Mouse (Mus musculus) heart, adult 11 months (tissue): ENCODE results near the gene Ppp3r1.

Experiments used
- DNase-seq: peaks from one replicate; pipeline ENCODE4 v3.0.0; 2022

The Ppp3r1 gene

DNA sequence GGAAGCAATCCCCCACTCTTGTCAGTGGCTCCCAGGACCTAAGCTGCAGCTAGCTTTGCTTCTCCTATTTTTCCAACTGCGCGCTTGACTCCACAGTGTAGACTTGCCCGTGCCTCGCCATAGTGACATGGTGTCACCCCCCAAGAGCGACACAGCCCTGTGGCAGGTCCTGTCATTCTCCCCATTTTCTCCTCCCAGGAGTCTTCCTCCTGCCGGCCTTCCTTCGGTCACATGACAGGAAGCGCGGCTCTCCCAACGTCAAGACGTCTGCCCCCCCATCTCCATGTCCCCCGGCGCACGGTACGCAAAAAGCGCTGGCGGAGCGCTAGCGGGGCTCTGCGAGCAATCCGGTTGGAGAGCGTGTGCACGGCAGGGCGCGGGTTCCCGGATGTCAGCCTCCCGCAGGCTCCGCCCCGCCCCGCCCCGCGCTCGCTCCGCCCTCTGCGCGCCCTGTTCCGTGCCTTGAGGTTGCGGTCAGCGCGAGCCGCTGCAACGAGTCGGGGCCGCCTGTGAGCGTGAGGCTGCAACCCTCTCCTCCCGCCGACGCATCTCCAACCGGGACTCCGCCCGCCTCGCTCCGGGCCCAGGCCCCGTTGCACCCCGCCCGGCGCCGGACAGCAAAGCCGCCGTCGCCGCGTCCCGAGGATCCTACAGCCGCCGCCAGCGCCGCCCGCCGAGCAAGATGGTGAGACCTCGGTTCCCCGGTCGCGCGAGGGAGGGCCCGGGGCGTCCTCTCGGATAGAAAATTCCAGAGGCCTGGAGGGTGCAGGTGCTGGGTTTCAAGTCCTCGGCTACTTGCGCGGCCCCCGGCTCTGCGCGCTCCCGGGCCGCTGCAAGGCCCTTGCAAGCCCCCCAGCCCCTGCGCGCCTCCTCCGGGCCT lies at the start of gene Ppp3r1:
Gene Ppp3r1, plus strand, starts transcription at position 406 of the 880 bp plus-strand sequence.
- peak; percentile 100 for DNase-seq

DNA sequence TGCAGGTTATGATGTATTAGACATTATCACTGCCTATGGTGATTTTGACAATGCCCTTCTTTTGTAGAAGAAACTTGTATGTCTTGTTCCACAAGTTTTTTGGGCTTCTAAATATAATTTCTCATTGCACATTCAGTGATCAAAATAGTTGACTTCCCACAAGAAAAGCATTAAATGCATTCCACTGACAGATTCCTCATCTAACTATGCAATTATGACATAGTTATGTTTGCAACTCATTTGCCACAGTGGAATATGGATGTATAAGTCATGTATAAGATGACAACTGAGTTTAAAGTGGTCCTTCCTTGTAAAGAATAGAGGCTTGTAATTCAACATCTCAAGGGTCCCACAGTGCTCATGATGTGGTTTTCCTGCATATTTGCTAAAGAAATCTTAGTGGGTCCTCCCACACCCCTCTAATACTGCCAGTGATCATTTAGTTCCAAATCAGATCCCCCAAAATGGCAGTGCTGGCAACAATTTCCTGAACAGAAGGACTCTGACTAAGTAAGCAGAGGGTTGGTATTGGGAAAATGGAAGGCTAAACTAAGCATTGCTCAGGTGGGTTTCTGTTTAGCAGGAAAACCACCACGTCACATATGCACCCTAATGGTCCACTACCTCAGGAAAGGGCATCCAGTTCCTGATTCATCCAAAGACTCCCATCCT lies 46.5 kb upstream of the Ppp3r1 start:
- no peak for DNase-seq

DNA sequence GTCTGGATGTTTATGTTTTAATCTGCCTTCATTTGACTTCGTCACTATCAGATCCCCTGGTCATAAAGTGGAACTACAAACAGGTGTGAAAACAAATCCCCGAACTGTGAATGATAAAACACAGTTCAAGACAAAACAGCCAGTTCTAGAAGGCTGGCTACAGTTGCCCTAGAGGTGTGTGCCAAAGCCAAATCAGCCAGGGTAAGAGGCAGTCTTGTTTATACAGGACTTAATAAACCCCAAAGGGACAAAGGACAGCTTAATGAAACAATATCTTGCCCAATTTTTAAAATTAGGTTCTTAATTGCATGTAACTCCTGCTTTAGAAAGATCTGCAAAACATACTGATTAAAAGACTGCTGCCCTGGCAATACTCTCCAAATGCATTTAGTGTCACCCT lies 32.6 kb upstream of the Ppp3r1 start:
- no peak for DNase-seq

DNA sequence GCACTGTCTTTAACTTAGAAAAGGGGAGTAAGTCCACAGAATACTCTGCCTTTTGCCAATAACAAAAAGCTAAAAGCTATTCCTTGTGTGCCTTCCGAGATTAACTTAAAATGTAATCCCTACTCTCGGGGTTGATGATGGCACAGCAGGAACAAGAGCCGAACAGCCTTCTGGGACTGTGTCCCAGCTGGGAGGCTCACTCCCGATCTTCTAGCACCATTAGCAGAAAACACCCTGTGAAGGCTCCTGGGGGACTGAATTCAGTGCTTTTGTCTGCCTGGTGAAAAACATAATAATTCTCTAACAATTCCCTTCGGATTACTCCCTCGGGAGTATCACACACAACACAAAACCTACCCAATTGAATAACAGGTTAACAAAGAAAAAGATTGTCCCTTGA lies 23.4 kb upstream of the Ppp3r1 start:
- DNase-seq, result no peak

DNA sequence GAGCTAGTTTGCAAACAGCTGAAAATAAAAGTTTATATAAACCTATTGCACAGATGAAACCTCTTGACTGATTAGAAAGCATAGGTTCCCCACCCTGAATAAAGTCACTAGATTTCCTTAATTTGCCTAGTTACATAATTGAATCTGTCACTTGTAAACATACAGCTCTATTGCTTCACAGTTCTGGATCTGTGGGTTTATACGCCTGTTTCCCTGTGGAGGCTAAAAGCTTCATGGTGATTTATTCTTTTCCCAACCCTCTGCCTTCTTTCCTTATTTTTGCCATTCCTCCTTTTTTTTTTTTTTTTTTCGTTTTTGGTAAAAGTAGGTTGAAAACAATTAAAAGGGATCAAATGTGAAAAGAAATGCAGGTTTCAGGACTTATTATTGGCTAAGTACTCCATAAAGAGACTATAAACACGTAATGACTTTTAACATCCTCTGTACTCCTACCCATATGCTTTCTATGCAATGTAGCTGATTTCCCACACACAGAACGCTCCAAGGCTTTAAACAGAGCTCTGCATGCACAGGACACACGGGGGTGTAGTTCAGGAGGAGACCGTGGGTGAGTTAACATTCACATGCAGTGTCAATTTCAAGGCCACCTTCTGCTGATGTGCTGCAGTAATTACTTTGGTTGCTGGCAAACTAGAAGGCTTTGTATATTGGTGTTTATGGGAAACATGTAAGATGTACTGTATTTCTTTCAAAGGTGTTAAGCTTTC lies 20.6 kb upstream of the Ppp3r1 start:
- DNase-seq, result peak; percentile 17

DNA sequence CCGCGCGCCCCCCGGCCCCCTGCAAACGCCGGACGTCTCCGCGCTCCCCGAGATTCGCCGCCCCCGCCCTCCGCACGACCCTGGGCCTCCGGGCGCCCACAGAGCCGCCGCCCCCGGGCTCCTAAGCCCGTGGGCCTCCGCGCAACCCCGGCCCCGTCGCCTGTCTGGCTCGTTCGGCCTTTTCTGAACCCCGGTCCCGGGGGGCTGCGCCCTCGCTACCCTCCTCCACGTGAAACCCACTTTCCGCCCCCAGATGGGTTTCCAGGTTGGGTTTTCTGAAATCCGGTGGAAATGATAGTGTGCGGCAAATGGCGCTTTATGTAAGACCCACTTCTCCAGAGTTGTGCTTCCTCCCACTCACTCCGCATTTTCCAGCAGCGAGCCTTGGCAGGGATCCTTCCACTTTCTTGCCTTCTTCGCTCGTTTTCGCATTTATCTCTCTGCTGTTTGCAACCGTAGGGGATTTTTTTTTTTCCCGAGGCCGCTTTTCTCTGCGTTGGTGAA lies 727 bp downstream of the Ppp3r1 start:
- DNase-seq, result peak; percentile 95

DNA sequence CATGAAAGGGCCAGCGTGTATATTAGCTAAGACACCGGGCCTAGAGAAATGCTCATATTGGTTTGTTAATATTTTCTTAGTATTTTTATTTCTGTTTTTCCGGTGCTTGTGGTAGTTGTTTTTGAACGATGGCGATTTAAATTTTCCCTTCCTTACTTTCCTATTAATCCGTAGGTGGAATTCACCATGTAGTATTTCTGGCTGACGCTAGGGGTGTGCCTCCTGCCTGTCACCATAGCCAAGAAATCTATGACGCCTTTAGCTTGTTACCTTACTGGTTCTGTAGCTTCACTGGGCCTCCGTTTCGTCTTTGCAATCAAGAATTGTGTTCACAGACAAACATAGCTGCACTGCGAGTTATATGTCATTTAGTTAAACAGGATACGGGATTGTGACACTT lies 1.2 kb downstream of the Ppp3r1 start:
- peak; percentile 94 for DNase-seq

DNA sequence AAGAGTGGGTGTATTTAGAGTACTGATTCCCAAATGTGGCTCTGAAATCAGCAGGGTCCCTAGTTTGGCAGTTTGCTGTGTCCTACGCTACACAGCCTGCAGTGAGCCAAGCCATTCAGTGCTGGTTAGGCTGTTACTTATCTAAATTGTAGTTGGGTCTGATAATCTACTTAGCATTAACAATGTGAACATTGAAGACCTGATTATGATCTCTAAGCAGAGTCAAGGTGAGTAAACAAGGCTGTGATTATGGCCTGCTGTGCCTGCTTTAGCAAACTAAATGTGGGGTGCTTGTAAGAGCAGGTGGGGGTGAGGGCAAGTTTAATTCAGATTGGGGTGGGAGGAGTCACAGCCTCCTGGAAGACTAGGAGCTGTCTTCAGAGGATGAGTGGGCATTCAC lies 4.9 kb downstream of the Ppp3r1 start:
- DNase-seq, result no peak

DNA sequence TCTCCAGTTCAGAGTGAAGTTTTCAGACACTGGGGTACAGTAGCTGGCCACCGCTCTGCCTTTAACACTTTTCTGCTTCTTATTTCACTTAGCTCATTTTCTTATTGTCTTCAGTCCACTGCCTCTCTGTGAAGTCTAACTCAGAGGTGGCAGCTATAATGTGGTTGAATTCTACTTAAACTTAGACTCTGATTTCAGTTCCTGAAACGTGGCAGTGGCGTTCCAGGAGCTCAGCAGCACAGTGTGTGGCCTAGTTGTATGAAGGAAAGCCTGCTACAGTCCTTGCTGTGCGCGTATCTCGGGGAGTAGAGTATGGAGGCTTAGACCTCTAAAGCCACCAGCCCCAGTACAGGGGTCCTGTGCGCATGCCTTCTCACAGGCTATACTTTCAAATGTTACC lies 7.6 kb downstream of the Ppp3r1 start:
- no peak for DNase-seq

DNA sequence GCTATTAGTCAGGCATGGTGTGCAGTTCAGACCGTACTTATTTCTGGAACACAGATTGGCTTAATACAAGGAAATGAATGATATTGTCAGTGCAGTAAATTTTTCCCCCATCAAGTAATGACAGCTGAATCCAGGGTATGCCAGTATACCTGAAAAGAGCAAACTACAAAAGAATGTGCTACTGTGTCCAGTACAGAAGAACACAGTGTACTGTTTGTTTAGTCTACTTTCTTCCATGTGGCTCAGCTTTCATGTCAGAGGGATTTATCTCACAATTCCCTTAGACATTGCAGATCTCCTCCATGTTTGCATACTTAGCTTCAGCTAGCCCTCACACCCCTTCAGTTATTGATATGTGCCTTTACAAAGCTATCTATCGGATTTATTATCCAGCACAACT lies 10.2 kb downstream of the Ppp3r1 start:
- no peak for DNase-seq

DNA sequence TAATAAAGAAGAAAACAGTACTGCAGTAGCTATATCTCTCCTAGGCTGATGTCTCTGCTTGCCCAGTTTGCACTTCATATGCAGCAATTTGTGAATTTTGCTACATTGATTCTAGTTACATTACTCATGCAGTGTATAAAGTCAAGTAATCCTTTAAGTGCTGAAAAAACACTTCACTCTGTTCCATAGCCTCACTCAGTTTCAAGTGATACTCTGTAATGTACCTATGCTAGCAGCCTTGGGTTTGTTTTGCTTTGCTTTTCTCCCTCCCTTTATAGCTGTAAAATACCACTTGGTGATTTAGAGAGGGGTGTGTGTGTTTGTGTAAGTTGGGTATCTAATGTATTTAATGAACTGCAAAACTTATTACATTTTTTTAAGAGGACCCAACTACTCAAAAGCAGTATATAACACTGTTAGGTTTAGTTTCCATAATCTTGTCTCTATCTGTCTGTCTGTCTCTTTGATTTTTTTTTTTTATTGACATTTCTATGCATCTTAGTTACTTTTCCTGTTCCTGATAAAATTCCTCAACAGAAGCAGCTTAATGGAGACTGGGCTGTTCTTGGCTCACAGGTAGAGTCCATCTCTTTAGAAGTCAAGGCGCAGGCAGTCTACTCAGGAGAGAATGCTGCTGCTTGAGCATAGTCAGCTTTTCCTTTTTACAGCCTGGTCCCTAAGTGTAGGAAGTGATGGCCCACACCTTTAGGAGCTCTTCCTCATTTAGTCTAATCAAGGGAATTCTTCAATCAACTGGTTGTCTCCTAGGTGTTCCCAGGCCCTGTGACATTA lies 12.1 kb downstream of the Ppp3r1 start:
- DNase-seq, result no peak

DNA sequence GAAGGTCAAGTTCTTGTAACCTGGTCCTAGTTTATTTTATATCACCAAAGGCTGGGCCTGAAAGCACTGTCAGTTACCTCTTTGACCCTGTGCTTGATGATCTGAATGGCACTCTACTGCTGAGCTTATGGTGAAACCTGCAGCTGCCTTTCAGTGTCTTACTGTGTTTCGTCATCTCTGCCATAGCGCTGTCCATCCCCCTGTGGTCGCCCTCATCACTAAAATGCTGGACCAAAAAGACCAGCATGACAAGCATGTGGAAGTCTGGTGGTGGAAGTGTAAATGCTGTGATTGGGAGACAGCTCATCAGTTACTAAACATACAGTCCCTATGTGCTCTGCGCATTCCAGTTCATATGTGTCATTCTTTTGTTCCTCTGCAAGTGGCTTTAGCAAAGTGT lies 13.2 kb downstream of the Ppp3r1 start:
- no peak for DNase-seq

DNA sequence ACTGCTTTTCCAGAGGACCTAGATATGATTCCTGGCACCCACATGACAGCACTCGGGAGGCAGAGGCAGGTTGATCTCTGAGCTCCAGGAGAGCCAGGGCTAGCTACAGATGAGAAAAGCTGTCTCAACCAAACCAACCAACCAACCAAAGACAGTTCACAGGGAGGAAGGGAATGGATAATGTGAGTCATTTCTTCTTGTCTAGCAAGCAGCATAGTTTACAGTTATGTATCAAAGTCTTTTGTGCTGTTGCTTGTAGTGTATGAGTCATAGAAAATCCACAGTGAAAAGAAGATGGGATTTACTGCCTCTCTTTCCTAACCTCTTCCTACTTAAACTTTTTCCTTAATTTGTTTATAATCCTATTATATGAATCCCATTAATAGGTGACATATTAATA lies 17.6 kb downstream of the Ppp3r1 start:
- DNase-seq, result no peak

DNA sequence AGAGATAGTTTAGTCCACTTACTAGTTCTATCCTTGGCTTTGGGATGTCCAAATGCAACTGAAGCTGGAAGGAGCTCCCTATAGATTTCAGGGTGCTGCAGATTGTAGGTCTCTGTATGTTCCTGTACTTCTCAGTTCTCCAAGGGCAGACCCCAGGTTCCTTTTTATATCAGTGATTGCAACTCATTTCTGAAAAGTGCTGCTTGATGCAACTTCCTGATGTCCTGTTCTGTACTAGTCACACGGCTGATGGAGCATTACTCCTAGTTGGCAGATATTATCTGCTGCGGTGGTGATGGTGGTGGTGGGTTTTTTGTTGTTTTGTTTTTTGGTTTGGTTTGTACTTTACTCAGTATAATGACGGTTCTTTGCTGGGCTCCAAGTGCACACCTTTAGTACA lies 21.7 kb downstream of the Ppp3r1 start:
- DNase-seq, result no peak

DNA sequence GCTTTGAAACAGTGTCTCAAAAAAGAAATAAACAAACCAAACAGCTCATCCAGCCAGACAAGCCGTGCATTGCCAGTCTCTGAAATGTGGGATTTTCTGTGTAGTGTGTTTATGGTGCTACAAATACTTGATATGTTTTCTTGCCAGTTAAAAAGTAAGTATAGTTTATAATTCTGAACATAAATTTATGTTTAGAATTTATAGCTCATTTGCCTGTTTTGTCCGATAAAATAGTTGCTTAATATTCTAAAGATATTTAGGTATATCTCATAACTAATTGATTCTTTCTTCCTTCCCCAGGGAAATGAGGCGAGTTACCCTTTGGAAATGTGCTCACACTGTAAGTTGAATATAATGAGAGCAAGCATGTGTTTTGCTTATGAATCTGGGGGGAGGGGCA lies 22.7 kb downstream of the Ppp3r1 start, which contains the start of gene Wdr92:
Gene Wdr92, plus strand, starts transcription at position 301 of the 400 bp plus-strand sequence.
- no peak for DNase-seq

DNA sequence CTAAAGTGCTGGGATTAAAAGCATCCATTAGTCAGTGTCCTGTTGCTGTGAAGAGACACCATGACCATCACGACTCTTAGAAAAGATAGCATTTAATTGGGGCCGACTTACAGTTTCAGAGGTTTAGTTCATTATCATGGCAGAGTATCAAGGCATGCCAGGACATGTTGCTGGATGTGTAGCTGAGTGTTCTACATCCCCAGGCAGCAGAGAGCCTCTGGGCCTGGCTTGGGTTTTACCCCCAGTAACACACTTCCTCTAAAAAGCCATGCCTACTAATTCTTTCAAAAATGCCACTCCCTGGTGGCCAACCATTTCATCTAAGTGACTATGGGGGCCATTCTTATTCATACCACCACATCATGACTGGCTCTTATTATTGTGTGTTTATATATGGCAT lies 24.1 kb downstream of the Ppp3r1 start:
- DNase-seq, result no peak

DNA sequence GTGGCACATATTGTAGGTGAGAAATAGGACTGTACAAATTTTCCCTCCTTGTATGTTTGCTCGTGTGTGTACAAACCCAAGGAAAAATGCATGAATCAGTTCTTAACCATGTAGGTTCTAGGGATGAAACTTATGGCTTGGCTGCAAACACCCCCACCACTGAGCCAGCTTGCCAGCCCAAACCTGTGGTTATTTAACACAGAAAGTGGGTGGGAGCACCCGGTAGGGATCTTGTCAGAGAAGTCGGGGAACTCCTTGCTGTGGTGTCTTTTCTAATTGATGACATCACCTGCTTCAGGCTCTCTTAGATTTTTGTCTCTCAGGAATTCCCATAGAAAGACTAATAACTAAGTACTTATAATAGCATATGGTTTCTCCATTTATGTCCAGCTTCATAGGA lies 28.6 kb downstream of the Ppp3r1 start:
- no peak for DNase-seq

DNA sequence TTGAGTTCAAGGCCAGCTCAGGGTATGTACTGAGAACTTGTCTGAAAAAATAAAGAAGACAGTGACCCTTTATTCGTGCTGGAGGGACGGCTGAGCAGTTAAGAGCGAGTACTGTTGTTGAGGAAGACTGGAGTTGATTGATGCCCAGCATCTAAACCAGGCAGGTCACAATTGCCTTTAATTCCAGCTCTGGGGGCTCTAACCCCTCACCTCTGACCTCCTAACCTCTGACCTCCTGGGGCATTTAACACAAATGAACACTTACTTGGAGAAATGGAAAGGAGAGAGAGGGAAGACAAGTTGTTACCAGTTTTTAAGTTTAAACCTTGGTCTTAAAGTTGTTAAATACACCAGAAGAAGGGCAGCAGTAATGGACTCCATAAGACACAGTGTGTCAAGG lies 29.7 kb downstream of the Ppp3r1 start:
- no peak for DNase-seq

DNA sequence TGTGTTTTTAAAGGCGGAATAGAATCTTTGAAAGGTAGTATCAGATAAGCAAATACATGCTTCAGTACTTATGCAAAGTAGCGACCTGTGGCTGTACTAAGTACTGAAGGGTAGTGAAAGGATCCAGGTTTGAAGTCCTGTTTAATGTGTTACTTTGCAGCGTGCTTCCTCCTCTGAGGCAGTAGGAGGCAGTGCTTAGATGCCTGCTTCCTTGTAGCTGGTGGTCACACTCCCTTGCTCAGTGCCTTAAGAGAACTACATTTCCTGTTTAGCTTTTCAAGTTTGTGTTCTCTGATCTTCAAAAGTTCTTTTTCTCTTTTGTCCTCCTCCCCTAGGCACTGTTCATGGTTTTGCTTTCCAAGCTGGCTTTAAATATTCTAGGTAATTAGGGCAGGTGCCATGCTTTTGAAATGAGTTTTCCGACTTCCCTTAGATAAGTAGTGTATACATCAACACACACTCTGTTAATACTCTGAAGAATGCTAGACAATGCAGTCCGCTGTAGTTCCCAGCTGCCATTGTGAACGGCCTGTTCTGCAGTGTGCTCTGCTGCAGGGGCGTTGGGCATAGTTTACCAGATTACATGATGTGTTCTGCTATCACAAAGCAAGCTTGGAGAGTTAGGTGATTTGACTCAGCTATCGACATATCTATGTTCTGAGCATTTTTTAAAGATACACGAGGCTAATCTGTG lies 33.2 kb downstream of the Ppp3r1 start:
- DNase-seq, result no peak

DNA sequence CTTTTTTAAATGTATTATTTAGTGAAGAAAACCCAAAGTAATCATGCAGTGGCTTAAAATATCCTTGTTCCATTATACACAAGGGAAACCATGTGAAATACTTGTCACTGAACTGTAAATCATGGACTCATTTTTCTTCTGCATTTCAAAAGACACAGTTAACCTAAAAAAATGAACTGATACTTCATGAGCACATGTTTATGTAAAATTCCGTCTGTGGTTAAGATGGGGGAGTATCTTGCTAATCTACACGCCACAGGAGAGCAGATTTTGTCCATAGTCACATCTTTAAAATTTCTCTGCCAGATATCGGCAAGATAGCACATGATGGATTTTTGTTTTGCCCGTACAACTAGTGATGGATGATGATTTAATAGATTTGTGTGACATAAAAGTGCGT lies 40.1 kb downstream of the Ppp3r1 start:
- DNase-seq, result peak; percentile 11

DNA sequence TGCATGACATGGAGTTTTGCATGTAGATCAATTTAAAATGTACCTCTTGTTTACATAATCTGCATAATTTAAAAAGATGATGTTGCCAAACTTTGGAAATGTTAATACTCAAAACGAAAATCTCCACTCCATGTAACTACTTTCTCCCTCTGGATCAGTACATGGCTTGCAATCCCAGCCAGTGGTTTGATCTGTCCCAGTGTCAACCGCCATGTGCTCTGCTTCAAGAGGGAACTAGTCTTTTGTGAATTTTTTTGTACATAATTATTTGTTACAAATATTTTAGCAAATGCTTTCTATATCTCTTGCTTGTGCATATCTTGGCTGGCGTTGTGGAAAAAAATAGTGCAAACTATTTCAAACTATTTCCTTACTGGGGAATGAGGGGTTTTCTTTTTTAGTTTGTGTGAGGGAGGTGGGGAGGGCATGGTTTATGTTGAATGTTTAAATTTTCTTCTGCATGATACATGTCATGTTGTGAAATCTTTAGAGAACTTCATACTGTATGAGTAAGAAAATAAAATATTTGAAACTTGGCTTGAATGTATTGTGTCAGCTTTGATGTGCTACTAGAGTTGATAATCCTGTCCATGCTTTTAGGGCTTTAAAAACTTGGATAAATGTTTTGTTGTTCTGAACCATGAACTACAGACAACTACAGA lies 40.9 kb downstream of the Ppp3r1 start:
- DNase-seq, result no peak
